Mouse (Mus musculus) bone marrow, adult 2 months (tissue): ENCODE data around the gene Rapgef4.

ENCODE experiments used
- CTCF ChIP-seq: fragments of 200-500 bp; IDR thresholded peaks from 2 replicates; pipeline ENCODE4 v1.5.1; 2011; ENCODE audit warnings: low read length, control low read depth; ENCODE audit not compliant: control insufficient read depth, insufficient read depth
- POLR2A ChIP-seq: fragments of 200-500 bp; IDR thresholded peaks from 2 replicates; pipeline ENCODE4 v1.6.1; 2011; ENCODE audit warnings: low read depth, mild to moderate bottlenecking, control low read depth, low read length, borderline replicate concordance; ENCODE audit not compliant: control insufficient read depth

DNA sequence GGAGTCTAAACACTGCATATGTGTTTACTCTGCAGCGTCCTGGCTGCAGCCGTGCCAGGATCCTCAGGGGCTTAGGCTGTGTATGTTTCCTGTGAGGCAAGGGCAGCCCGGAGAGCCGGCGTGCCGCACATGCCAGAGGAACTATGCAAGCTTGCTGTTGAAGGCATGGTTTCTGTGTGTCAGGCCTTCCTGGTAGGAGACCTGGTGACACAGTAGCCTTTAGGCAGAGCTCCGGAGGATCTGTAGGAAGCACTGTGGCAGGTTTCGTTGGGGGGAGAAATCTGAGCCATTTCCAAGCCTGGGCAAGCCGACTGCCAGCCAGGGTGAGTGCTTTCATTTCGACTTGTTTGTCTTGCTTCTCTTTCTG, 316.7 kb downstream of the Rapgef4 start:
- TF ChIP-seq CTCF (no peak), POLR2A (no peak)
